Mouse (Mus musculus): ENCODE data around the gene Bcar1. TPM values are rescaled to one million over a fixed set of nuclear protein-coding genes. Genes with fewer than 3 reads are reported as not detected.

Bcar1 gene
- total and polyA plus RNA-seq, 3 experiments: 19.1 to 31.3 (median 21.1) TPM

DNA sequence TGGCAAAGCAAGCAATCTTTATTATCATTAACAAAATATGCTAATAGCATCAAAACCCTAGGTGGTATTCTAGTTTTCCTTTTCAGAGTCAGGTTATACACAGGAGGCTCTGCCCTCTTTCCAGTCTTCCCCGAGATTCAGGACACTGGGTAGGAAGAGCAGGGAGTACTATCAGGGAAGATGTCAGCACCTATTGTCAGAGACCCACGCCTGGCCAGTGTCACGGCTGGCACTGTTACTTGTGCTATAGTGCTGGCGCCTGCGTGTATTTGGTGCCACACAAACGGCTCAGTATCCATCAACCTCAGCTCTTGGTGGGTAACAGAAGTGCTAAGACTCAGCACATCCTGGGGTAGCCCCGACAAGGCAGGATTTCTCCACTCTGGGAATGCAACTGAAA lies 29.4 kb upstream of the Bcar1 start:
- H3K79me2 ChIP-seq (replicated peaks; ENCODE audit: control insufficient read depth, insufficient read depth, low read length): no peaks in the 10 kb centered on the region
- DNase-seq: no peak
- WGBS: 61% methylated on average over 7 of the region's 7 CpGs
- H3K4me1 ChIP-seq (ENCODE audit: control insufficient read depth, insufficient read depth, low read length): peaks cover 4% of the 10 kb centered on the region
- H3K27me3 ChIP-seq (ENCODE audit: control insufficient read depth, insufficient read depth, low read length): no peaks in the 10 kb centered on the region
- no peak overlapping the region for H3K4me3 ChIP-seq
- no peak overlapping the region for H3K9ac ChIP-seq (ENCODE audit: low read depth, low read length)
- peaks cover 3% of the 10 kb centered on the region for H3K36me3 ChIP-seq (ENCODE audit: control insufficient read depth, insufficient read depth, low read length)
- H3K27ac ChIP-seq: no peak overlapping the region
- no peak for TF ChIP-seq CTCF (IDR thresholded peaks at IDR 0.05)
- no peak for TF ChIP-seq POLR2A (IDR thresholded peaks at IDR 0.05; ENCODE audit: insufficient read depth, low read depth, low read length)
- intact Hi-C loops (cut with DNase I): no loop called here

DNA sequence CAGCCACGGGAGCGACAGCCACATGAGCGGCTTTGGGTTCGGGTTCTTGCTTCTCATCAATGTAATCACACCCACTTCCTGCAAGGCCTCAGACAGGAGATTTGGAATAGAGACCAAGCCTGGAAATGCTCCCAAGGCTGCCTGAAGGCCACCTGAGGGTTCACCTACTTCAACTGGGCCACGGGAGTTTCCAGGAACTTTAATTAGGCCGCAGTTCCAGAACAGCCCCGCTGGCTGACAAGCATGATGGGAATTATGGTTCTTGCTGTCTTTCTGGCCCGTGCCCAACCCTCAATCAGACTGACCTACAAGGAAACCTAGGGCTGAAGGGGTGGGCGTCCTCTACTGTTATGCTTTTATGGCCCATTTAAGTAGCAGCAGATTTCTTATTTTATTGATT lies 28.5 kb upstream of the Bcar1 start:
- H3K9ac ChIP-seq (ENCODE audit: low read depth, low read length): no peak overlapping the region
- TF ChIP-seq EP300 (IDR thresholded peaks at IDR 0.05; ENCODE audit: insufficient read depth, low read depth, low read length) (no peak), CTCF (IDR thresholded peaks at IDR 0.05) (no peak), POLR2A (IDR thresholded peaks at IDR 0.05; ENCODE audit: insufficient read depth, low read depth, low read length) (no peak)
- no peaks in the 10 kb centered on the region for H3K79me2 ChIP-seq (replicated peaks; ENCODE audit: control insufficient read depth, insufficient read depth, low read length)
- intact Hi-C loops (cut with DNase I): no loop called here
- no peak overlapping the region for H3K4me3 ChIP-seq
- DNase-seq: peak in 1 of 2 experiments; percentile 24
- WGBS: 52% methylated on average over 9 of the region's 9 CpGs
- no peaks in the 10 kb centered on the region for H3K27me3 ChIP-seq (ENCODE audit: control insufficient read depth, insufficient read depth, low read length)
- peaks cover 3% of the 10 kb centered on the region for H3K36me3 ChIP-seq (ENCODE audit: control insufficient read depth, insufficient read depth, low read length)
- peaks cover 4% of the 10 kb centered on the region for H3K4me1 ChIP-seq (ENCODE audit: control insufficient read depth, insufficient read depth, low read length)
- no peak overlapping the region; the same call in 1 of the 2 replicates for H3K27ac ChIP-seq

DNA sequence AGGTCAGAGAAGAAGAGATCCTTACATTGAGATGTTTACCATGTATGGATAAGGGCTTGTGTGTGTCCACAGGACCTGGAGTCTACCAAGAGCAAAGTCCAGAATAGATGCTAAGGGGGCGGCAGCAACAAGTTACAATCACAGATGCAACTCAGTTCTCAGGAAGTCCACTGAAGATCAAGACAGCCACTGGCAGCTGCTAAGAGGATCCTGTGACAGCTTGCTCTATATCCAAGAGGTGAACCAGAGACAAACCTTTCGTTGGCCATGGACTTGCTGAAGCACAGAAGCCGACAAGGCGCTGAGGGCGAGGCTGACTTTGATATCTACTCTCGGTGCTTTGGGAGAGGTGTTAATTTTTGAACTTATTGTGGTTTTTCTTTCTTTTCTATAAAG lies 28.0 kb upstream of the Bcar1 start:
- Histone ChIP-seq H3K4me3 (no peak overlapping the region), H3K27ac (no peak overlapping the region; the same call in 1 of the 2 replicates), H3K4me1 (ENCODE audit: control insufficient read depth, insufficient read depth, low read length) (peaks cover 4% of the 10 kb centered on the region), H3K79me2 (replicated peaks; ENCODE audit: control insufficient read depth, insufficient read depth, low read length) (no peaks in the 10 kb centered on the region), H3K27me3 (ENCODE audit: control insufficient read depth, insufficient read depth, low read length) (no peaks in the 10 kb centered on the region), H3K36me3 (ENCODE audit: control insufficient read depth, insufficient read depth, low read length) (peaks cover 3% of the 10 kb centered on the region), H3K9ac (ENCODE audit: low read depth, low read length) (no peak overlapping the region)
- intact Hi-C loops (cut with DNase I): no loop called here
- WGBS: 80% methylated on average over 6 of the region's 6 CpGs
- DNase-seq: no peak
- no peak for TF ChIP-seq EP300 (IDR thresholded peaks at IDR 0.05; ENCODE audit: insufficient read depth, low read depth, low read length)
- no peak for TF ChIP-seq POLR2A (IDR thresholded peaks at IDR 0.05; ENCODE audit: insufficient read depth, low read depth, low read length)
- TF ChIP-seq CTCF (IDR thresholded peaks at IDR 0.05): no peak

DNA sequence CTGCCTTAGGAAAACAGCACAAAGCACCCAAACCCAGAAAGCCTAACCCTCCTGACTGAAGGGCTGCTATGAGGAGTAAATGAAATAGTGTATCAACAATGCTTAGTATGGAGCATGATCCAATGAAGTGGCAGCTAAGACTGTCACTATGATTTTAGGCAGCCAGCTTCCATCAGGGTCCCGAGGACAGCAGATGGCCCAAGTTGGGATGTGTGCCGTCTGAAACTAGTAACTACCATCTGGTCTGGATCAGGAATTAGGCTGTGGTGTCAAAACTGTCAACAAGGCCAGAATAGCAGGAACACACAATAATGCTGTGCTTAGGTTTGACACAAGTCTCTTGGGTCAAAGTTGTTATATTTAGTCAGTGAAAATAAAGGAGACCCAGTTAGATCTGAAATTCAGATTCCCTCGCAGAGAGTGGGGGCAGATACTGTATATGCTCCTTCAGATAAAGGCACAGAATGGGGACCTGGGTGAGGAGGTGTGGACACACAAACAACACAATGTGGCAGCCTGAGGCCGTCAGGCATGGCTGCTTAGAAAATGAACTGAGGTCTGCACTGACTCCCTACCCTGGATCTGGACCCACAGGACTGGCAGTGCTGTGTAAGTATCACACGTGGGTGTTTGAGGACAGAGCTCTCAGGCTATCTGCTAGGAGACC lies 27.5 kb upstream of the Bcar1 start:
- H3K4me3 ChIP-seq: no peak overlapping the region
- DNase-seq: no peak
- TF ChIP-seq CTCF (IDR thresholded peaks at IDR 0.05) (no peak), POLR2A (IDR thresholded peaks at IDR 0.05; ENCODE audit: insufficient read depth, low read depth, low read length) (no peak)
- intact Hi-C loops (cut with DNase I): no loop called here
- peaks cover 3% of the 10 kb centered on the region for H3K36me3 ChIP-seq (ENCODE audit: control insufficient read depth, insufficient read depth, low read length)
- no peaks in the 10 kb centered on the region for H3K79me2 ChIP-seq (replicated peaks; ENCODE audit: control insufficient read depth, insufficient read depth, low read length)
- no peaks in the 10 kb centered on the region for H3K27me3 ChIP-seq (ENCODE audit: control insufficient read depth, insufficient read depth, low read length)
- no peak overlapping the region for H3K9ac ChIP-seq (ENCODE audit: low read depth, low read length)
- H3K4me1 ChIP-seq (ENCODE audit: control insufficient read depth, insufficient read depth, low read length): peaks cover 4% of the 10 kb centered on the region
- WGBS: 71% methylated on average over 5 of the region's 5 CpGs
- no peak overlapping the region for H3K27ac ChIP-seq

DNA sequence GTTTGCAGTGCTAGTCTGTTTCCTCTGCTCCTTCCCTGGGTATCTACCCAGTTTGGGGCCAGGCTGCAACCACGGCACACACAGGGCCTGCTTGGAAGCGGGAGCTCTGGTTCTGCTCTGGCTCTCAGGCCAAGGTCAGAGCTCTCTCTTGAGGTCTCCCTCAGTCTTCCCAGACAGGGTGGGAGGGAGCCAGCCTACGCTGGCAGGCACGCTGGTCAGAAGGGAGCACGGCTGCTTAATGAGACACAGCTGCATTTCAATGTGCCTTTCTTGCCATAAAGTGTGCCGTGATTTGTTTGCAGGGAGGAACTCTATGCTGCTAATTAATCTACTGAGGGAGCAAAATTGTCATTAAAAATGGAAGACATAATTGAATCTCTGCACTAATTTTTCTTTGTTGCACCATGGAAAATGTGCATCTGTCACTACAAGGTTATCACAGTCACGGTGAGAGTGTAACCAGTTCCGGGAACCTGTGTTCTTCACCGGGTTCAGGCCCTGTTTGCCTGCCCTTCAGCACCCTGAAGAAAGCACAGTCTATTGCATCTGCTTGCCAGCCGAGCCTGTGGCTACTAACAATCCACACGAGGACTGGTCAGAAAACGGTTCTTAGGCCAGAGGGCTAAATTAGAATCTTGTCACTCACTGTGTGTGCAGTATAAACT lies 26.3 kb upstream of the Bcar1 start:
- TF ChIP-seq EP300 (IDR thresholded peaks at IDR 0.05; ENCODE audit: insufficient read depth, low read depth, low read length): no peak
- no peak for TF ChIP-seq CTCF (IDR thresholded peaks at IDR 0.05)
- TF ChIP-seq POLR2A (IDR thresholded peaks at IDR 0.05; ENCODE audit: insufficient read depth, low read depth, low read length): no peak
- peaks cover under 1% of the 10 kb centered on the region for H3K36me3 ChIP-seq (ENCODE audit: control insufficient read depth, insufficient read depth, low read length)
- H3K4me3 ChIP-seq: no peak overlapping the region
- DNase-seq: peak; percentile 52 to 65
- intact Hi-C loops (cut with DNase I): no loop called here
- H3K79me2 ChIP-seq (replicated peaks; ENCODE audit: control insufficient read depth, insufficient read depth, low read length): no peaks in the 10 kb centered on the region
- peak overlapping the region; percentile 20; the same call in 1 of the 2 replicates for H3K27ac ChIP-seq
- 53% methylated on average over 12 of the region's 12 CpGs for WGBS
- H3K27me3 ChIP-seq (ENCODE audit: control insufficient read depth, insufficient read depth, low read length): no peaks in the 10 kb centered on the region
- H3K4me1 ChIP-seq (ENCODE audit: control insufficient read depth, insufficient read depth, low read length): peaks cover 4% of the 10 kb centered on the region
- no peak overlapping the region for H3K9ac ChIP-seq (ENCODE audit: low read depth, low read length)

DNA sequence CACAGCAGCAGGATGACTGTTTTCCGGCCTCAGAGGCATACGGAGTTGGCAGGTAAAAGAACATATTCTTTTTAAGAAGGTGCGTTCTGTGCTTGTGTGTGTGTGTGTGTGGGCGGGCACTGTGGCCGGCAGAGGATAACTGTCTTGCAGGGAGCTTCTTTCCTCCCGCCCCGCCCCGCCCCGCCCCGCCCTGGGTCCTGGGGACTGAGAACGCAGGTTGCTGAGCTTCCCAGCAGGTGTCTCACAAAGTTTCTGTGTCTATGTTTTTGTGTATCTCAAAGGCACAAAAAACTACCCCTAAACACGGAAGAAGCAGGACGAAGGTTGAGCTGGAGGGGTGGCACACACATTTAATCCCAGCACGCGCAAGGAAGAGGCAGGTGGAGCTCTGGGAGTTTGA lies 25.7 kb upstream of the Bcar1 start:
- Histone ChIP-seq H3K27ac (peak overlapping the region; percentile 20; the same call in 1 of the 2 replicates), H3K27me3 (ENCODE audit: control insufficient read depth, insufficient read depth, low read length) (no peaks in the 10 kb centered on the region), H3K4me1 (ENCODE audit: control insufficient read depth, insufficient read depth, low read length) (peaks cover 4% of the 10 kb centered on the region), H3K9ac (ENCODE audit: low read depth, low read length) (no peak overlapping the region), H3K36me3 (ENCODE audit: control insufficient read depth, insufficient read depth, low read length) (no peaks in the 10 kb centered on the region), H3K4me3 (no peak overlapping the region), H3K79me2 (replicated peaks; ENCODE audit: control insufficient read depth, insufficient read depth, low read length) (no peaks in the 10 kb centered on the region)
- WGBS: 89% methylated on average over 15 of the region's 15 CpGs
- TF ChIP-seq POLR2A (IDR thresholded peaks at IDR 0.05; ENCODE audit: insufficient read depth, low read depth, low read length): no peak
- TF ChIP-seq CTCF (IDR thresholded peaks at IDR 0.05): no peak
- TF ChIP-seq EP300 (IDR thresholded peaks at IDR 0.05; ENCODE audit: insufficient read depth, low read depth, low read length): no peak
- no peak for DNase-seq
- intact Hi-C loops (cut with DNase I): no loop called here
